Mouse (Mus musculus) embryo, embryonic 9.5 days (tissue): Measurements from ENCODE around the gene Wrap73.
A peak's percentile ranks its signal among the peaks of the same experiment; 100 is the strongest.

ENCODE experiments used
- DNase-seq: peaks from one replicate; pipeline ENCODE4 v3.0.0-alpha.2; 2017; ENCODE audit errors: extremely low spot score

The Wrap73 gene

GRCm38 (mm10) chr4:154185001-154185400 lies 42.8 kb downstream of the Wrap73 start:
- DNase-seq, result no peak

- DNase-seq, result no peak
These were observed 43.9 kb downstream of the Wrap73 start for GRCm38 (mm10) chr4:154186002-154186537.

GRCm38 (mm10) chr4:154188948-154189347 lies 46.8 kb downstream of the Wrap73 start:
- DNase-seq, result no peak

GRCm38 (mm10) chr4:154197961-154198360 lies 55.8 kb downstream of the Wrap73 start:
- no peak for DNase-seq

- no peak for DNase-seq
These were observed 56.3 kb downstream of the Wrap73 start for GRCm38 (mm10) chr4:154198377-154198961.

GRCm38 (mm10) chr4:154201511-154201910 lies 59.3 kb downstream of the Wrap73 start:
- no peak for DNase-seq

- DNase-seq, result no peak
These were observed 62.4 kb downstream of the Wrap73 start for GRCm38 (mm10) chr4:154204532-154204931.

- no peak for DNase-seq
These were observed 63.2 kb downstream of the Wrap73 start for GRCm38 (mm10) chr4:154205392-154205791.

GRCm38 (mm10) chr4:154207261-154207660 lies 65.1 kb downstream of the Wrap73 start:
- peak; percentile 72 for DNase-seq

GRCm38 (mm10) chr4:154209054-154209453 lies 66.9 kb downstream of the Wrap73 start:
- DNase-seq, result no peak

GRCm38 (mm10) chr4:154209825-154210224 lies 67.7 kb downstream of the Wrap73 start:
- no peak for DNase-seq

- DNase-seq, result no peak
These were observed 69.3 kb downstream of the Wrap73 start for GRCm38 (mm10) chr4:154211459-154211858.

GRCm38 (mm10) chr4:154213586-154213985 lies 71.4 kb downstream of the Wrap73 start:
- DNase-seq, result no peak

- no peak for DNase-seq
These were observed 71.9 kb downstream of the Wrap73 start for GRCm38 (mm10) chr4:154214075-154214474.
